In genomic region chr9:56435821-56436526, GRCm38 (mm10) we compare ENCODE assay signal across 14 mouse cellular contexts. TPM values are rescaled to one million over a fixed set of nuclear protein-coding genes. Genes with fewer than 3 reads are reported as not detected.
A peak's percentile ranks its signal among the peaks of the same experiment; 100 is the strongest.
DNase-seq lines count a peak whose midpoint lies in the region; ATAC-seq and TF ChIP-seq lines count a peak whose summit lies in the region.
"Had no signal": no experiment of that assay in that cellular context is flagged by ENCODE, and none has a peak within 500 bp of the region (broad histone marks: within the 10 kb centered on the region; RNA-seq: fewer than 3 reads in every experiment).

No protein-coding gene starts in this region.

- H3K9me3 ChIP-seq in lung, embryonic 14.5 days (ENCODE audit: low read depth, low read length): no peaks in the 10 kb centered on the region
- H3K9me3 ChIP-seq: embryonic facial prominence, embryonic 12.5 days; heart, embryonic 10.5 days; intestine, embryonic 15.5 days; liver, embryonic 15.5 days had no signal

- 57% methylated on average over 5 of the region's 5 CpGs for WGBS in lung, embryonic 14.5 days

- peak; percentile 15 for DNase-seq in gastrocnemius, adult 18-20 months (ENCODE audit: low spot score)
- no peak for DNase-seq in gastrocnemius, postnatal 25 days
- peak; percentile 65 for DNase-seq in lung, embryonic 14.5 days
- no peak for DNase-seq in lung, postnatal 4 days
- DNase-seq in cerebellum, adult 18-20 months: peak; percentile 65 to 69
- DNase-seq in cerebellum, postnatal 14 days: peak; percentile 72 to 78
- DNase-seq in urinary bladder, postnatal 4 days (ENCODE audit: low spot score in 2 of 2): no peak
- no peak for DNase-seq in heart, postnatal 36 days

- TF ChIP-seq CTCF in lung, embryonic 14.5 days (IDR thresholded peaks at IDR 0.05; ENCODE audit: low read depth): no peak

- H3K27me3 ChIP-seq in lung, embryonic 14.5 days (ENCODE audit: insufficient read depth, low read length): no peaks in the 10 kb centered on the region
- H3K27me3 ChIP-seq: embryonic facial prominence, embryonic 12.5 days; intestine, embryonic 15.5 days; liver, embryonic 15.5 days had no signal

- intact Hi-C loops in heart, postnatal 36 days (cut with DNase I): no loop called here

- no peak overlapping the region for H3K9ac ChIP-seq in lung, embryonic 14.5 days
- H3K9ac ChIP-seq: embryonic facial prominence, embryonic 12.5 days; intestine, embryonic 15.5 days; liver, embryonic 15.5 days had no signal

- ATAC-seq in lung, embryonic 14.5 days (ENCODE audit: insufficient read depth): no peak
- ATAC-seq: CD4-positive, CD25-positive, alpha-beta regulatory T cell, adult 4 months; intestine, embryonic 15.5 days; midbrain, embryonic 16.5 days had no signal

- H3K27ac ChIP-seq in lung, embryonic 14.5 days (ENCODE audit: low read depth): peak overlapping the region; percentile 36; the same call in 1 of the 2 replicates
- H3K27ac ChIP-seq: embryonic facial prominence, embryonic 12.5 days; heart, embryonic 10.5 days; intestine, embryonic 15.5 days; liver, embryonic 15.5 days had no signal

- H3K4me3 ChIP-seq in lung, embryonic 14.5 days (ENCODE audit: low read depth, low read length): no peak overlapping the region
- H3K4me3 ChIP-seq: embryonic facial prominence, embryonic 12.5 days; heart, embryonic 10.5 days; intestine, embryonic 15.5 days; liver, embryonic 15.5 days had no signal

- no peaks in the 10 kb centered on the region for H3K36me3 ChIP-seq in lung, embryonic 14.5 days (ENCODE audit: insufficient read depth)
- H3K36me3 ChIP-seq: embryonic facial prominence, embryonic 12.5 days; heart, embryonic 10.5 days; intestine, embryonic 15.5 days; liver, embryonic 15.5 days had no signal

- H3K4me1 ChIP-seq in lung, embryonic 14.5 days (ENCODE audit: insufficient read depth): no peaks in the 10 kb centered on the region
- H3K4me1 ChIP-seq: embryonic facial prominence, embryonic 12.5 days; heart, embryonic 10.5 days; intestine, embryonic 15.5 days; liver, embryonic 15.5 days had no signal

- no peak overlapping the region for H3K4me2 ChIP-seq in lung, embryonic 14.5 days
- H3K4me2 ChIP-seq: embryonic facial prominence, embryonic 12.5 days; intestine, embryonic 15.5 days; liver, embryonic 15.5 days had no signal

RNA-seq across cellular contexts. Expression of gene Hmg20a, which starts 17.6 kb away (rescaled TPM):
- total RNA-seq in gastrocnemius, adult 18-20 months (2021): 10 to 100 TPM; 13.8 to 14.3 TPM
- total RNA-seq in gastrocnemius, postnatal 25 days (2021): 10 to 100 TPM; 13.0 to 13.7 TPM
- polyA plus RNA-seq in lung, embryonic 14.5 days (2014; fragmentation: Nextera tagmentation; extraction: Ambion mirVana): 59.9 and 60.0 TPM in 2 replicates
- total RNA-seq in heart, postnatal 36 days (2021): 10 to 100 TPM; 18.8 to 21.1 TPM

RNA-seq across cellular contexts. Expression of gene Peak1, which starts 18.1 kb away (rescaled TPM):
- total RNA-seq in gastrocnemius, adult 18-20 months (2021): 10 to 100 TPM; 12.4 to 14.2 TPM
- 10 to 100 TPM; 13.1 to 14.3 TPM for total RNA-seq in gastrocnemius, postnatal 25 days (2021)
- polyA plus RNA-seq in lung, embryonic 14.5 days (2014; fragmentation: Nextera tagmentation; extraction: Ambion mirVana): 32.2 and 34.9 TPM in 2 replicates
- total RNA-seq in heart, postnatal 36 days (2021): 10 to 100 TPM; 38.4 to 42.0 TPM

Comparison
In these comparisons a context has a peak if more than half of its experiments do, and no peak if none do; other contexts are left out.
1. DNase-seq: peak in gastrocnemius, adult 18-20 months (single experiment), lung, embryonic 14.5 days (single experiment), cerebellum, adult 18-20 months (2 of 2) and cerebellum, postnatal 14 days (2 of 2); none in gastrocnemius, postnatal 25 days (single experiment), lung, postnatal 4 days (0 of 2), urinary bladder, postnatal 4 days (0 of 2) and heart, postnatal 36 days (0 of 2).